Mouse (Mus musculus) natural killer cell, adult 2 months (primary cell): Measurements from ENCODE around the gene Racgap1.

Experiments
- DNase-seq, 2 experiments: peaks; one replicate each; pipeline ENCODE4 v3.0.0; 2022; ENCODE audit warnings: low spot score in 2 of 2

Gene Racgap1

DNA sequence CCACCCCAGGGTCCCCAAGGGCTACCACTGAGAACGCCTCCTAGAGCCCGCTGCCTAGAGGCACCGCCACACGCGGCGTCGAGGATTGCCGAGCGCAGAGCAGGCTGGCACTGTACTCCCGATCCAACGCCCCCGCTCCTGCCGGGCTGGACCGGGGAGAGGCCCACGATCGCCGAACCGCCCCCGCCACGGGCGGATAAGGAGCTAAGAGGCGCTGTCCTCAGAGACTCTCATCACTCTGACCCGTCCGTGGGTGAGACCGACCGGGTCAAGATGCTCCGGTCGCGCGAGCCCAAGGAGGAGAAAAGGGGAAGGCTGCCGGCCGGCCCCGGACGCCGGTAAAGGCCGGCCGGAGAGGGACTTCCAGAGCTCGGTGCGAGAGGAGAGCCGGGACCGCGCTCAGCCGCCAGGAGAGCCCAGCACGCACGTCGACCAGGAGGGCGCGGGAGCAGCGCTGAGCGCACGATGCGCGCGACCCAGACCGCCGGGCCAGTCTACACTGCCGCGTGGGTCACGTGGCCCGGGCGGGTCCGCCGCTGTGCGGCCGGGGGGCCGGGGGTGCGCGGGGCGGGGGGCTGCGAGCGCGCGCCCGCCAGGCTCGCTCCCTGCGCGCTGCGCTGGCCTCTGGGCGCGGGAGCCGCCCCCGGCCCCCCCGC is 60.9 kb downstream of the Racgap1 start, which contains the start of gene Aqp5:
Aqp5 (plus strand) TSS at position 354 of the 656 bp plus-strand sequence.
- DNase-seq: no peak

DNA sequence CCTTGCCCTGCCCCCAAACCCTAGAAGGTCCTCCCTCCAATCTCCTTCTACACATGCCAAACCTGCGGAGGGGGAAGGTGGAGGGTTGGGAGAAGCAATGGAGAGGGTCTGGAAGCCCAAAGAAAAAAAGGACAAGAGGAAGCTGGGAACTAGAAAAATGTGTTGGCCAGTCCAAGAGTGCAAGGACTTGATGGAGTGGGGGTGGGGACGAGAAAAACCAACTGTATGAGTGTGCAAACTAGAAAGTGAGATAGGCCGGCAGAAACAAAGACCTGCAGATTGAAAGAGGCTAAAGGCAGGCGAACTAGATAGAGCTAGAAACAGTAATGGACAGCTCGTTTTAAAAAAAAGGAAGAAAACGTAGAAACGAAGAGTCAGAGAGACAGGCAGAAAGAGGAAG is 61.8 kb downstream of the Racgap1 start:
- DNase-seq: no peak

DNA sequence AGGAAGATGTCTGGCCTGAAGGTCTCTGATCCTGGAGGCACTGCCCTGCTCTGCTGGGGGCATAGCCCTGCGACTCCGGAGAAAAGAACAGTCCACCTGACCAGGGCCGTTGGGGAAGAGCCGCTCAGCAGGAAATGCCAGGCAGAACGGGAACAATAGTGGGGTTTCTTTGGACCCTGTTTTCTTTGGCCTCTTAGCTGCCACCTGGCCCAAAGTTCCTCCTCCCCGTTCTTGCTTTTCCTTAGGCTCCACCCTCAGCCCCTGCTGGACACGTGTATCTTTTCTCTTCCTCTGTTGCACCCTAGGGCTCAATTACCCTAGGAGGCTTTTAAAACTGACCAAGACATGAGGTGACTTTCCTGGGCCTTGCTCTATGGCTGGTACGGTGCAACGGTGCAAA is 62.2 kb downstream of the Racgap1 start:
- no peak for DNase-seq

DNA sequence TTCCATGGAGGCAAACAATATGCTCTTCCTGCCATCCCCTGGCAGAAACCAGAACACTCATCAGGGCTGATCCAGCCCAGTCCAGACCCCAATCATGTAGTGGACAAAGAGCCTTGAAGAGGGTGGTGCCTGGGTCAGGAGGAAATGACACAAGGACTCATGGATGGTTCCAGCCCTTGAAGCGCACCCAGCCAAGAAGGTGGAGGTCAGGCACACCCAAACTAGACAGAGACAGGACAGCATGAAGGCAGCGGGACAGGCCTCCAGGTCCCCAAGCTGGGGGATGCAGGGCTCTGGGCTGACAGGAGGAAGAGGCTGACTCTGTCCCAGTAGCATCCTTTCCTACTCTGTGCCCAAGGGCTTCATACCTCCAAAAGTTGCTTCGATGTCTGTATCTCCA is 64.9 kb downstream of the Racgap1 start:
- DNase-seq: no peak

DNA sequence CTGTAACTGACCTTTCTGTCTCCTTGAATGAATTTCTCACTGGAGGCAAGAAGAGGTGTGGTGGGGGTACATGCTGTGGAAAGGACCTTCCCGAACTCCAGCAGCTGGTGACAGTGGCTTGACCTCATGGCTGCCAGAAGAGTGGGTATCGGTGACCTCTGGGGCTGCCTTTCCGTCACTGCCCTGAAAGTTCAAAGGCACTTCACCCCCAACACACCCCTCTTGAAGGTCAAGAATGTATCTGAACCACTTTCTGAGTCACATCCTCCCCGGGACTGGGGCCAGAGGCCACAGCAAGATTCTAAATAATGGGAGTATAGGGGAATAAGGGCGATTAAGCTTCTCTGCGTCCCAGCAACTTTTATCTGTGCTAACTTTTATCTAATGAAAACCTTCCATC is 65.7 kb downstream of the Racgap1 start:
- no peak for DNase-seq

DNA sequence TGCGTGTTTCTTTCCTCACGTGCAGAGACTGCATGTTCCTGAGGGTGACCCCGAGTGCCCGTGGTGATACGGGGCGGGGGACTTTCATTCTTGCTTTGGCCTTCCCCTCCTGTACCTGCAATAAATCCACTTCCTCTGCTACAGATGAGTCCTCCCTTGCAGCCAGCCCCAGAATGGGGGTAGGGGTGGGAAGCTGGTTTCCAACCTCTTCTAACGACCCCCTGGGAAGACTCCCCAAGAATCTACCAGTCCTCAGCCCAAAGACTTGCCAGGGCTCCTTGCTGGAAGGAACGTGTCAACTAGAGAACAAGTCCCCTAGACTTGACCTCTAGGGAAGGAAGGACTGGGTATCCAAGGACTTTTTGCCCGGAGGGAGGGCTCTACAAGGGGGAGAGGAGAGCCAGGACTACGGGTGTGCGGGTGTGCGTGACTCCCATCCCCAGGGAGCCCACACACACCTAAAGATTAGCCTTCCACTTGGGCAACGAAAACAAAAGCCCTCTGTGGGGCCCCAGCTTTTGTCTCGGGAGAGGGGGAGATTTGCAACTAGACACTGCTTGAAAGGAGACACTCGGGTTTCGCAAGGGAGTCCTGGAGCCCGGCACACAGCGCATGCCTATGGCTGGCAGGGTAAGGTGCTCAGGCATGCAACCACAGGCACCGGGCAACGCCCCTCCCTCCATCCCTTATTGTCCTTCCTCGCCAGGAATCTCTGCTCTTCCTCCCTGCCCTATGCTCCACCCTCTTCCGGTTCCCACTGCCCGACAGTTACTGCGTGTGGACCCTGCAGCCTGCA is 66.9 kb downstream of the Racgap1 start:
- no peak for DNase-seq

DNA sequence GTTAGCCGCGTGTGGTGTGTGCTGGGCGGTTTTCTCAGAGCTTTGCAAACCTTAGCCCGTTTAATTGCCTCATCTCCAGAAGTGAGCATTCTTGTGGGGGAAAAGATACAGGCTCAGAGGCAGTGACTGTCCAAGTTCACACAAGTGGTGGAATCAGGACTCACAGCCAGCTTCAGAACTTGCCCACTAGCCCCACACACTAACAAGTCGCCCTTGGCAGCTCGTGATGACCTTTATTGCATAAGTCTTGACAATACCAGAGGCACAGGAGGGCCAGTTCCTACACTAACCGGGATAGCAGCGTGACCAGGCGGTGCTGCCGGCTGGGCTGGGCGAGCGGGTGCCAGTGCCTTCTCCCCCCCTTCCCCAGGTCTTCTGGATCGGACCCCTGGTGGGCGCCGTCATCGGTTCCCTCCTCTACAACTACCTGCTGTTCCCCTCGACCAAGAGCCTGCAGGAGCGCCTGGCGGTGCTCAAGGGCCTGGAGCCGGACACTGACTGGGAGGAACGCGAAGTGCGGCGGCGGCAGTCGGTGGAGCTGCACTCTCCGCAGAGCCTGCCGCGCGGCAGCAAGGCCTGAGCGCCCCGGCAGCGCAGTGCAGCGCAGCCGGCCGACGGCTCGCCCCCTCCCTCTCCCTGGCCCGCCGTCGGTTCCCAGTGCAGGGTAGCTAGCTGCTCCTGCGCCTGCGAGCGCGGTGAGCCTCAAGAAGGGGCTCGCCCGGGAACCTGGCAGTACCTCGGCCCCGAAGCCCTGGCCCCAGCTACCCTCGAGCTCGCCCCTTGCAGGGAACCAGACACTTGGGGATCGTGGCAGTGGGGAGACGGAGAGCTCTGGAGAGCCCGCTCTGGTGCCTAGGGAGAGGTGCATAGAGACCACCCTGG is 67.8 kb downstream of the Racgap1 start:
- DNase-seq: no peak

DNA sequence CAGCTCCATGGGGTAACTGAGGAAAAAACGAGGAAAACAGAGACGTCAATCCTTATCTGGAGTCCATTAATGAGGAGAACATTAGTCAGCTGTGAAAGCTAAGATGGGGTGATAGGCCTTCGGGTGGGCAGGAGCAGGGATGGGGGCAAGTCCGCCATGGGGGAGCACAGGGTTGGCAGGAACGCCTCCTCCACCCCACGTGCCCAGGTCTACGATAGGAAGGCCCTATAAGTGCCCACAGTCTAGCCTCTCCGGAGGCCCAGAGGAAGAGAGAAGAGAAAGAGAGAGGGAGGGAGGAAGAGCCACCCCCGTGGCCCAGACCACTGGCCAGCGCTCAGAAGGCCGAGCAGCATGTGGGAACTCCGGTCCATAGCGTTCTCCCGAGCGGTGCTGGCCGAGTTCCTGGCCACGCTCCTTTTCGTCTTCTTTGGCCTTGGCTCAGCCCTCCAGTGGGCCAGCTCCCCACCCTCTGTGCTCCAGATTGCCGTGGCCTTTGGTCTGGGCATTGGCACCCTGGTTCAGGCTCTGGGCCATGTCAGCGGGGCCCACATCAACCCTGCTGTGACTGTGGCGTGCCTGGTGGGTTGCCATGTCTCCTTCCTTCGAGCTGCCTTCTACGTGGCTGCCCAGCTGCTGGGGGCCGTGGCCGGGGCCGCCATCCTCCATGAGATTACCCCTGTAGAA is 72.5 kb downstream of the Racgap1 start, which contains the start of gene Aqp2:
Aqp2 (plus strand) TSS at position 254 of the 684 bp plus-strand sequence.
- DNase-seq: no peak
